ENCODE assay signal across 9 mouse cellular contexts in the genomic region with DNA sequence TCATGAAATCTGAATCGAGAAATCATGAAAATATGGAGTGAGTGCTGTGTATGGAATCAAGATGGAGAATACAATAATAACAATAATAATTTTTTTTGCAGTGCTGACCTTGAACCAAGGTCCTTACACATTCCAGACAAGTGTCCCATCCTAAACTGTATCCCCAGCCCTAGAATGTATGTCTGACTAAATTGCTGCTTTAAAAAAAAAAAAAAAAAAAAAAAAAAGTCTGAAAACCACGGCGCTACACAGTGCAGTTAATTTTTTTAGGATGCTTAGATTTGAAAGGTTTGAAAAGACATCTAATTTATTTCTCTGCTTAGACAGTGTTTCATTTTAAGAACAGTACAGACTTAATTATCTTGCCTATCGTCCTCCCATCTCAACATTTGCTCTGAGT. TPM values are rescaled to one million over a fixed set of nuclear protein-coding genes. Genes with fewer than 3 reads are reported as not detected.
DNase-seq lines count a peak whose midpoint lies in the region; ATAC-seq lines count a peak whose summit lies in the region.
"Had no signal": no experiment of that assay in that cellular context is flagged by ENCODE, and none has a peak within 500 bp of the region (broad histone marks: within the 10 kb centered on the region; RNA-seq: fewer than 3 reads in every experiment).

No protein-coding gene starts in this region.

- peak overlapping the region; percentile 80 for H3K4me2 ChIP-seq in kidney, embryonic 15.5 days
- H3K4me2 ChIP-seq in intestine, embryonic 16.5 days (ENCODE audit: low read depth, low read length) = peak overlapping the region; percentile 77; the same call in 1 of the 2 replicates
- peak overlapping the region; percentile 76 for H3K4me2 ChIP-seq in midbrain, embryonic 16.5 days (ENCODE audit: low read length)

- WGBS in kidney, embryonic 15.5 days = 89% methylated on average over 4 of the region's 4 CpGs
- 90% methylated on average over 4 of the region's 4 CpGs for WGBS in forebrain, embryonic 10.5 days
- WGBS in intestine, embryonic 16.5 days = 78% methylated on average over 4 of the region's 4 CpGs
- 69% methylated on average over 4 of the region's 4 CpGs for WGBS in midbrain, embryonic 16.5 days

- no peak overlapping the region for H3K27ac ChIP-seq in kidney, embryonic 15.5 days
- H3K27ac ChIP-seq in forebrain, embryonic 10.5 days = peak overlapping the region; percentile 97
- H3K27ac ChIP-seq in intestine, embryonic 16.5 days (ENCODE audit: low read length) = no peak overlapping the region
- peak overlapping the region; percentile 91 for H3K27ac ChIP-seq in midbrain, embryonic 16.5 days (ENCODE audit: low read length)

- H3K9me3 ChIP-seq in kidney, embryonic 15.5 days (replicated peaks) = no peaks in the 10 kb centered on the region
- H3K9me3 ChIP-seq in forebrain, embryonic 10.5 days = peaks cover 2% of the 10 kb centered on the region; the same call in 1 of the 2 replicates
- H3K9me3 ChIP-seq in intestine, embryonic 16.5 days (ENCODE audit: control insufficient read depth, low read length) = no peaks in the 10 kb centered on the region
- H3K9me3 ChIP-seq in midbrain, embryonic 16.5 days (replicated peaks; ENCODE audit: control insufficient read depth, low read length, poor library complexity, severe bottlenecking) = no peaks in the 10 kb centered on the region
- H3K9me3 ChIP-seq: G1E had no signal

- ATAC-seq in kidney, embryonic 15.5 days (replicated peaks; ENCODE audit: low FRiP score) = no peak
- no peak for ATAC-seq in intestine, embryonic 16.5 days
- ATAC-seq in midbrain, embryonic 16.5 days = 0 out of 2 replicates have a peak, but pooled peaks have one; percentile 44

- H3K27me3 ChIP-seq in kidney, embryonic 15.5 days = no peaks in the 10 kb centered on the region
- H3K27me3 ChIP-seq in forebrain, embryonic 10.5 days (ENCODE audit: poor library complexity, severe bottlenecking) = no peaks in the 10 kb centered on the region
- H3K27me3 ChIP-seq in intestine, embryonic 16.5 days (replicated peaks; ENCODE audit: control insufficient read depth, insufficient read depth, low read length) = no peaks in the 10 kb centered on the region
- H3K27me3 ChIP-seq in midbrain, embryonic 16.5 days (ENCODE audit: control insufficient read depth, insufficient read depth, low read depth, low read length) = no peaks in the 10 kb centered on the region

- H3K4me3 ChIP-seq in kidney, embryonic 15.5 days (replicated peaks) = peak overlapping the region; percentile 71
- H3K4me3 ChIP-seq in forebrain, embryonic 10.5 days = peak overlapping the region; percentile 74
- H3K4me3 ChIP-seq in intestine, embryonic 16.5 days (ENCODE audit: low read length) = no peak overlapping the region
- peak overlapping the region; percentile 63 for H3K4me3 ChIP-seq in midbrain, embryonic 16.5 days (ENCODE audit: low read depth, low read length)

- H3K36me3 ChIP-seq in kidney, embryonic 15.5 days = no peaks in the 10 kb centered on the region
- H3K36me3 ChIP-seq in forebrain, embryonic 10.5 days (replicated peaks) = no peaks in the 10 kb centered on the region
- H3K36me3 ChIP-seq in intestine, embryonic 16.5 days (ENCODE audit: control insufficient read depth, insufficient read depth, low read length) = no peaks in the 10 kb centered on the region
- no peaks in the 10 kb centered on the region for H3K36me3 ChIP-seq in midbrain, embryonic 16.5 days (ENCODE audit: control insufficient read depth, insufficient read depth, low read length)
- H3K36me3 ChIP-seq: G1E had no signal

- 0 out of 2 replicates have a peak overlapping the region, but pooled peaks have one; percentile 28 for H3K9ac ChIP-seq in kidney, embryonic 15.5 days
- H3K9ac ChIP-seq in intestine, embryonic 16.5 days (ENCODE audit: low read depth, low read length) = no peak overlapping the region
- peak overlapping the region; percentile 79 for H3K9ac ChIP-seq in midbrain, embryonic 16.5 days (ENCODE audit: low read depth, low read length)

- 0 out of 2 replicates have a peak, but pooled peaks cover 2% of the 10 kb centered on the region for H3K4me1 ChIP-seq in kidney, embryonic 15.5 days
- H3K4me1 ChIP-seq in forebrain, embryonic 10.5 days = peaks cover 14% of the 10 kb centered on the region
- peaks cover 3% of the 10 kb centered on the region; the same call in 1 of the 2 replicates for H3K4me1 ChIP-seq in intestine, embryonic 16.5 days (ENCODE audit: control insufficient read depth, insufficient read depth, low read length)
- peaks cover 3% of the 10 kb centered on the region; the same call in 1 of the 2 replicates for H3K4me1 ChIP-seq in midbrain, embryonic 16.5 days (ENCODE audit: control insufficient read depth, insufficient read depth, low read length)

- DNase-seq in kidney, adult 8-10 months = no peak
- DNase-seq in forebrain, embryonic 10.5 days (ENCODE audit: extremely low spot score, low spot score) = no peak
- no peak for DNase-seq in adipocyte (ENCODE audit: low spot score)
- DNase-seq in layer of hippocampus, adult 8-10 months (ENCODE audit: low spot score in 2 of 2) = no peak
- DNase-seq in adrenal gland, postnatal 4 days (ENCODE audit: low spot score in 2 of 2) = no peak

RNA-seq across cellular contexts. Expression of gene Pogz, which starts 15.3 kb away (rescaled TPM):
- 17.4 and 18.8 TPM in 2 replicates for polyA plus RNA-seq in kidney, embryonic 15.5 days (2015; fragmentation: Nextera tagmentation; extraction: Ambion mirVana)
- 18.5 and 20.3 TPM in 2 replicates for polyA plus RNA-seq in forebrain, embryonic 10.5 days (2016; fragmentation: Nextera tagmentation; extraction: Ambion mirVana)
- polyA plus RNA-seq in intestine, embryonic 16.5 days (2015; fragmentation: Nextera tagmentation; extraction: Ambion mirVana) = 9.2 and 9.9 TPM in 2 replicates
- 21.1 and 23.5 TPM in 2 replicates for polyA plus RNA-seq in midbrain, embryonic 16.5 days (2015; fragmentation: Nextera tagmentation; extraction: Ambion mirVana)
- 10 to 100 TPM; 52.0 to 71.5 (median 61.4) TPM for total RNA-seq in layer of hippocampus, adult 8-10 months (2022)
- total RNA-seq in adrenal gland, postnatal 4 days (2021) = 10 to 100 TPM; 59.0 to 63.0 TPM

RNA-seq across cellular contexts. Expression of gene Cgn, which starts 35.8 kb away (rescaled TPM):
- 17.0 and 18.3 TPM in 2 replicates for polyA plus RNA-seq in kidney, embryonic 15.5 days (2015; fragmentation: Nextera tagmentation; extraction: Ambion mirVana)
- 9.1 and 10.3 TPM in 2 replicates for polyA plus RNA-seq in forebrain, embryonic 10.5 days (2016; fragmentation: Nextera tagmentation; extraction: Ambion mirVana)
- 80.9 and 90.7 TPM in 2 replicates for polyA plus RNA-seq in intestine, embryonic 16.5 days (2015; fragmentation: Nextera tagmentation; extraction: Ambion mirVana)
- polyA plus RNA-seq in midbrain, embryonic 16.5 days (2015; fragmentation: Nextera tagmentation; extraction: Ambion mirVana) = 14.2 and 16.9 TPM in 2 replicates
- total RNA-seq in layer of hippocampus, adult 8-10 months (2022) = 1 to 10 TPM; 4.0 to 5.5 (median 4.7) TPM
- 1 to 10 TPM; 3.7 to 6.2 TPM for total RNA-seq in adrenal gland, postnatal 4 days (2021)

Comparison
In these comparisons a context has a peak if more than half of its experiments do, and no peak if none do; other contexts are left out.
1. H3K27ac ChIP-seq: peak in forebrain, embryonic 10.5 days (single experiment) and midbrain, embryonic 16.5 days (single experiment); none in kidney, embryonic 15.5 days (single experiment) and intestine, embryonic 16.5 days (single experiment).
2. Peak in every context shown above with its lines, with median percentiles within 50 percentile points of each other: H3K4me2 ChIP-seq.